Mouse (Mus musculus): Measurements from ENCODE around the gene Msi1.
A peak's percentile ranks its signal among the peaks of the same experiment; 100 is the strongest.

Msi1 gene

DNA sequence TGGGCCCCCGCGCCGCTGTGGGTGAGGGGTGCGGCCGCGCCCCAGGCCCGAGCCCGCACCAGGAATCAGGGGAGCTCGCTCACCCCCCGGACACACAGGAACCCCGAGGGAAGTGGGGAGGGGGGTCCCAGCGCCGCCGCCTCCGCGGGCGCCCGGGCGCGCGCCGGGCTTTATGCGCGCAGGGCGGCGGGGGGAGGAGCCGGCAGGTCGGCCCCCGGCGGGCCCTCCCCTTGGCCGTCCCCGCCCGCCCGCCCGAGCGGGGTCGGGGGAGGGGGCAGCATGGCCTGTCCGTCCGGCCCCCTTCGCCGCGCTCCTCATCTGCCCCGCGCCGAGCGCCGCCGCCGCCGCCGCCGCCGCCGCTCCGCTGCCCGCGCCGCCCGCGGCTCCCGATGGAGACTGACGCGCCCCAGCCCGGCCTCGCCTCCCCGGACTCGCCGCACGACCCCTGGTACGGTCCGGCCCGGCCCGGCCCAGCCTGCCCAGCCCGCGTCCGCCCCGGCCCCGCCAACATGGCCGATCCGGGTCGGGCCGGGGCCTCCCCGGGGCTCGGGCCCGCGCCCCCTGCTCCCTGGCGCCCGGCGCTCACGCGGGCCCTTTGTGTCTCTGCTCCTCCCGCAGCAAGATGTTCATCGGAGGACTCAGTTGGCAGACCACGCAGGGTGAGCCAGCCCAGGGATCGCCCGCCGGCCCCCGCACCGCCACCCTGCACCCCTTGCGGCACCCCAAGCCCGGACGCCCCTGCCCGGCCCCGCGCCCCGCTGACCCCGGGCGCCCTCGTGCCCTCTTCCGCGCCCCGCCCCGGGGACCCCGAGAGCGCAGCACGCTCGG lies at the start of gene Msi1:
Gene Msi1, plus strand, starts transcription at position 241 of the 828 bp plus-strand sequence.
- DNase-seq, result no peak

- DNase-seq, result no peak
These were observed 37.5 kb upstream of the Msi1 start for GRCm38 (mm10) chr5:115391935-115392334.

- DNase-seq, result no peak
These were observed 36.4 kb upstream of the Msi1 start for GRCm38 (mm10) chr5:115392969-115393368.

- DNase-seq, result no peak
These were observed 35.2 kb upstream of the Msi1 start for GRCm38 (mm10) chr5:115394223-115394622.

- no peak for DNase-seq
These were observed 34.6 kb upstream of the Msi1 start for GRCm38 (mm10) chr5:115394836-115395235.

GRCm38 (mm10) chr5:115396654-115397053 lies 32.7 kb upstream of the Msi1 start:
- DNase-seq, result no peak

- no peak for DNase-seq
These were observed 31.3 kb upstream of the Msi1 start for GRCm38 (mm10) chr5:115397839-115398780.

- no peak for DNase-seq
These were observed 27.3 kb upstream of the Msi1 start for GRCm38 (mm10) chr5:115402063-115402462.

GRCm38 (mm10) chr5:115403436-115404140 lies 25.8 kb upstream of the Msi1 start:
- no peak for DNase-seq

DNA sequence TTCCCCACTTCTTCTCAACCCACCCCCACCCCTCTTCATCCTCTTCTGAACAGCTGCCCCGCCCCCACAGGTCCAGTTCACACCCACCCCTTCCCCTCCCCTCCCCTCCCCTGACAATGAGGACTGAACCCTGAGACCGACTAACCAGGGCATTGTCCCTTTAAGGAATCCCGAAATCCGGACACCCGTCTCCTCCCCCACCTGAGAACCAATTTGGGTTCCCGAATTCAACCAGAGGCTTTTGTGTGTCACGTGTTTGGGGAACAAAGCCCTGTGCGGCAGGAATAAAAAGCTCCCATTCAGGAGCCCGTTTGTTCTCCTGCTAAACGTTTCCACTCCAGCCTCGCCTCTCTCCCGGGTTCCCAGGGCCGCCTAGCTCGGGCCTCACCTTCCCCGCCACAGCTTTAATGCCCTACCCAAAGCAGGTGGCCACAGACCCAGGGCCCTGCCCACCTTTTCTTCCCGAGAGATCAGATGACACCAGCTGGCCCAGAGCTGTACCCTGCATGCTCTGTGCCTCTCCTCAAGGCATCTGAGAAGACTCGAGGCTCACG lies 25.1 kb upstream of the Msi1 start:
- DNase-seq, result no peak

- no peak for DNase-seq
These were observed 24.2 kb upstream of the Msi1 start for GRCm38 (mm10) chr5:115405205-115405604.

DNA sequence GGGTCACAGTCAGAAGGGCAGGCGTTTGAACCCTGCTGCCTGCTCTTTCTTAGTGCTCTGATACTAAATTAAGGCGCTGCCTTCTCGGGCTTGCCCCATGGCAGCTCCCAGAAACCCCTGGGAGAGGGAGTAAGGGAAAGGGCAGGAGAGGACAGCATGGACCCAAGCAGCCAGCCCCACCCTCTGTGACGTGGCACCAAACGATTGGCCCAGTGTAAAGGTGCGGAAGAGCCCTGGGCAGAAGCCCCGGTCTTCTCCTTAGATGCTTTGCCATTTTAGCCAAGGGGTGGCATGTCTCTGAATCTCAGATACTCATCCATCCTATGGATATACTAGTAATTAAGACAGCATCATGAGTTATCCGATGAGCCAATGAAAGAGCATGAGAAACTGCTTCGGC lies 21.3 kb upstream of the Msi1 start:
- DNase-seq, result peak; percentile 22

DNA sequence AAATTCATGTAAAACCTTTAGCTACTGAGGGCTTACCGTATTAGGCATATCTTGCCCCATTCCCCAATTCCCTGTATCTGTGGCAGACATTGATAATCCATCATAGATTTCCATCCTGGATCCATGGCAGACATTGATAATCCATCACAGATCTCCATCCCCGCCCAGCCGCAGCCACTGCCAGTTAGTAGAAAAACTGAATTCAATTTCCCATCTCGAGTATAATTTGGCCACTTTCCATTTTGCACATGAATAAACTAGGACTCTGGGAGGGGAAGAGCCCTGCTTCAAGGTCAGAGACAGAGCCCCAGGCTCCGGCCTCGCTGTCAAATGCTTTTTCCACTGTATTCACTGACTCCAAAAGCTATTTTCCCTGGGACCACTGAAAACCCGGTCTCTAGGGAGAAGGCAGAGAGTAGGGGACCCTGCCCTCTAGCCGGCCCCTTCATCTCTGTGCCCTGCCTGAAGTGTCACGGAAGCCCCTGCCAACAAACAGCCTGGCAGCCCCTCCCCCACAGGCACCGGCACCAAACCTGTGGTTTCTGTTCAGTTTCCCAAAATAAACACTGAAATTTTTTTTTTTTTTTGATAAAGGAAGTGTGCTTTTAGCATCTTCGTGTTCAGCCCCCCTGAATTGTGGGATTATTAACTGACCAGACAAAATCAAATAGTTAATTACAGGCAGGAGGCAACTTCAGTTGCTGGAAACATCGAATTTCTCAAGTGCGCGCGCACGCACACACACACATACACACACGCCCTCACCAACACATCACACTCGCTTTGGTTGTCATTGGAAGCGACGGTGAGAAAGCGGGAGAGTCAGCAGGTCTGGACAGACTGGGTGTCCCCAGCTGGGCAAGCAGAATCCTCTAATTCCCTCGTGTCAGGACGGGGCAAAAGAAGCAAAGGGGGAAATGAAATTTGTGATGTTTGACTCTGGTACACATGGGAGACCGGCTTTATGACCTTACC lies 14.0 kb upstream of the Msi1 start:
- no peak for DNase-seq

DNA sequence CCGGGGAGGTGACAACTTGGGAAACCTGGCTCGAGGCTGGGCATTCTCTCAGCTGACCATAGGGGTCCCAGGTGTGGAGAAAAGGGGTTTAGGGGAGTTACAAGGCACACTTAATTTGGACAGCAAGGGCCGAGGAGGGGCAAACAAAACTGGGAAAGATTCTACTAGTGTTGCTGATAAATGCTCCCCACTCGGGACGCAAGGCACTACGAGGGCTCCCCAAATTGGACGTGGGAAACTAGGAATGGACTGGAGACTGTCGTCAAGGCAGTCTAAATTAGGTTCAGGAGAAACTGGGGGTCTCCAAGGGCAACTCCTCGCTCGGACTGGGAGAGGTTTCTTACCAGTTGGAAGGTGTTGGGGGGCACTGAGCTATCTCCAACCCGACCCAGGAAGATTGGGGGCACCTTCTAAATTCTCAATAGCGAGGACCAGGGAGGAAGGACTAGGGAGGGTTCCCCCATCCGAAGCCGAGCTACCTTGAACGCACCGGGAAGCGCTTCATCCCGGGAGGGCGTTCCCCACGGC lies 504 bp upstream of the Msi1 start:
- no peak for DNase-seq

DNA sequence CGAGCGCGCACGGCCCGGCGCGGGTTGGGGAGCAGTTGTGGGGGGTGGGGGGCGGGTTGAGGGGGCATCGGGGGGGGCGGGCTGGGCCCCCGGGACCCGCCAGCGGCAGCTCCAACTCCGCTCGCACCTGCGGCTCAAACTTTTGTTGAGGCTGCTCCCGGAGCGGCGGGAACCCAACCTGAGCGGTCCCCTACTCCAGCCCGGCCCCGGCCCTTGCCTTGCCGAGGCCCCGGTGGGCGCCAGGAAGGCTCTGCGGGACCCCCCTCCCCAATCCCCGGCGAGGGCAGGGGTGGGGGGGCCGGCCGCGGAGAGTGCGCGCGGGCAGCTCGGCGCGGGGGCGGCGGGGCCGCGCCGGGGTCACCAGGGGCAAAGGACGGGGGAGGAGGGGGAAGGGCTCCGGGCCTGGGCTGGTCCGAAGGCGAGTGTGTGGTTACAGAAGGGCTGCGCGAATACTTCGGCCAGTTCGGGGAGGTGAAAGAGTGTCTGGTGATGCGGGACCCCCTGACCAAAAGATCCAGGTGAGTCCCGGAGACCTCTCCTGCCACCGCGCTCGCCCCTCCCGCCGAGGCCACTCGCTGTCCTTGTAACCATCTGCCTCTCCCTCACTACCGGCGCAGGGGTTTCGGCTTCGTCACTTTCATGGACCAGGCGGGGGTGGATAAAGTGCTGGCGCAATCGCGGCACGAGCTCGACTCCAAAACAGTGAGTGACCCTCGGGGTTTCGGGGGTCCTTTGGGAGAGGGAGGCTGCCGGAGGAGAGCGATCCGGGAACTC lies 975 bp downstream of the Msi1 start:
- no peak for DNase-seq

DNA sequence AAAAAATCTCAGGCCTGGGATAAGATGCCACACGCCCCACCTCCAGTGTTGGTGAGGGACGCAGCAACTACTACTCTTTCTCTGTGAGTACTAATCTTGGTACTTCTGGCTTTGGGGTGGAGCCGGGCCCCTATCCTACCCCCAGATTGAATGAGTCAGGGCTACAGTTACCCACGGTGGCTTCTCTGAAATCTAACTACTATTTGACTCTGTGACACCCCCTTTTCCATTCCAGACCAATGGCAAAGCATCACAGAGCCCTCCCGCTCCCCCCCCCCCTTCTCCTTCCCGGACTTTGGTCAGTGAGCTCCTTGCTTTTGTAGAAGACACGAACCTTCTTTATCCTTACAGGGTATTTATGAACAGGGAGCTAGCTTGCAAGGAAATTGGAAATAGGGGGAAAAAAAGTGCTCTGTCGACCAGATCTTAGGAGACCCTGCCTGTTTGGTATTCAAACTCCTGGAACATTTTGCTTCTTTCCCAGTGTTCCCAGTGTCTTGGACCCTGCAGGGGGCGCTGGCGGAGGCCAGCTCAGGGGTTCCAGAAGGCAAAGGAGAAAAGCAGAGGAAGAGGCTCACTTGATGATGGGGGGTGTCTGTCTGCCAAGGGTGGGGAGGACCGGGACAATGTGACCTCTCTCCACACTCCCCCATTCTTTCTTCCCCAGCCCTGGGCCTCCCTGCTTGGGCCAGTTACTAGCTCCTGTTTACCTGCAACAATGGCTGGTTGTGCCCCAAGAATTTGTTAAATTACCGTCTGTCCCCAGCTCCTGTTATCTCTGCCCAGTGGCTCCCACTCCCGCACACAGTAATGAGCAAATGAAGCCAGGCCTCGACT lies 1.9 kb downstream of the Msi1 start:
- DNase-seq, result no peak

GRCm38 (mm10) chr5:115431898-115432259 lies 2.5 kb downstream of the Msi1 start:
- no peak for DNase-seq

DNA sequence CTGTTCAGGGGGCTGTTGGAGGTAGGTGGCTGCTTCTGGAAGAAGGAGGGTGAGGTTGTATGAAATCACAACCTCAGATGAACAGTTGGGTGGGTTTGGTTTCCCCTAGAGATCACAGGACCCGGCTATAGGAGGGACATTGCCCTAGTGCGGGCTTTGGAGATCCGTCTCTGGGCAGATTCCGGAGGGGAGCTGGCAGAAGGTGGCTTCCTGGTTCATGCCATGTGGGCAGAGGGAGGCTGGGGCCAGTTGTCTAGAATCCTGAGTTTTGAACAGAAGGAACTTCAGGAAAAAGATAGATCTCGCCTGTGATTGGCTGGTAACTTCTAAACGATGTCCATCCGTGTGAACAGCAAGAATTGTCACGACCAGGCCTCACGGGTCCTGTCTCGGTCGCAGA lies 3.0 kb downstream of the Msi1 start:
- no peak for DNase-seq

DNA sequence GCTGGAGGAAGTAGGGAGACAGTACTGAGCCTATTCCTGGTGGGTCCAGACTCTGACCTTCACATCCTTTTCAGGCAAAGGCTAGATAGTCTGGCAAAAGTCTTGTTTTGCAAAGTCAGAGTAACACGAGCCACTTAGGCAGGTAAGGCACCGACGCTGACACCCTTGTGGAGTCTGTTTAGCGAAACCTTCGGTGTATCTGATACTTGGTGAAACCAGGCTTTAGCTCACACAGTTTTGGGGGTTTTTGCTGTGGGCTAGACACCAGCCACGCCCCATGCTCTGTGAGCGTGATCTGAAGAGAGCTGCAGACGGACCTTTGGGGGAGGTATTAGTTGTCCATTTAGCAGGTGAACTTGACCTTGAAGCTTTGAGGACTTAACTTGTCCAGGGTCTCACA lies 3.8 kb downstream of the Msi1 start:
- no peak for DNase-seq
